Mouse (Mus musculus): ENCODE measurements around the gene Postn. TPM values are rescaled to one million over a fixed set of nuclear protein-coding genes. Genes with fewer than 3 reads are reported as not detected.

The Postn gene
- total RNA-seq, 2 experiments from 2014 or later: 376 to 462 TPM

- no peak for DNase-seq (ENCODE audit: low spot score in 2 of 2)
Measured at GRCm38 (mm10) chr3:54414386-54414785, 53.5 kb downstream of the Postn start.

GRCm38 (mm10) chr3:54417833-54418386 lies 57.0 kb downstream of the Postn start:
- no peak for DNase-seq (ENCODE audit: low spot score in 2 of 2)

DNA sequence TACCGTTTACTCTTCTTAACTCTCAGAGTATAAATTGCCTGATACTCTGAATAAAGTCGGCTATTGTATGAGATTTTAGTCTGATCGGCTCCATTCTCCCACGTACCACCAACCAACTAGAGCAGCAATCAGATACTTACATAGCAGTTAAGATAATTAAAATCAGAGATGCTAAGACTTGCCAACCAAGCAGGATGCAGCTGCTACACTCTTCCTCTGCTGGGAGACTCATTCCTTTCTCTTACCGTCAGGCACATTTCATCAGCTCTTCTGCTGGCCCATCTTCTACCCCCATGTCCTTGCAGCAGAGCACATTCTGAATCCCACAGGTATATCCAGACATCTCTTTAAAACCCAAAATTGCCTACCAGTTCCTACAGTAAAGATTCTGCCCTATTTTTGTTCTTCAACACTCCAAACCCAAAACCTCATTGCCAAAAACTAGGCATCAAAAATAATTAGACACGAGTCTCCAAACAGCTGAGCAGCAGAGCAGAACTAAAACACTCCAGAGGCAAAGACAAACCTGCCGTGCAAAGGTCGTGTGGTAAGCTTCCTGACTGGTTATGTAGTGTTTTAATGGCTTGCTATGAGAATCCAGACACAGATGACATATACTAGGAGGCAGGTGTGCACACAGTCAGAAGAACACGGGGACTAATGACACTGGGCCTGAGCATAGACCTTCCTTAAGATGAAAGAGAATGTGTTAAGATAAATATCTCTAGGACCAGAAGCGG lies 59.5 kb downstream of the Postn start:
- DNase-seq (ENCODE audit: low spot score in 2 of 2): no peak

DNA sequence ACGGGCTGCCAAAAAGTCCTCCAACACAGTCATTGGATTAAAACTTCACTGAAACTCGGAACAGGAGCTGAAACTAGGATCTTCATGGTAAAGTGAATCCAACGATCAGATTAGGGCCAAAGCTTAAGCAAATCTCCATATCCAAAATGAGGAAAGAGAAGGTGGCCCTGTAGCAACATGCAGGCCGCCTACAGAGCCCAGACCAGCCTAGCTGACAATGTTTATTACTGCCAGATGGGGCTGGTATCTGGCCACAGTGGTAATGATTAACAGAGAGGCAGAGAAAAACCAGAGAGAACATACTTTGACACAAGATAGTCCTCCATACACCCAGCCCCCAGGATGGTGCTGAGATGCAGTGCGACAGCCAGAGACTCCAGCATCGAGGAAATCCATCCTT lies 60.1 kb downstream of the Postn start:
- DNase-seq (ENCODE audit: low spot score in 2 of 2): no peak

DNA sequence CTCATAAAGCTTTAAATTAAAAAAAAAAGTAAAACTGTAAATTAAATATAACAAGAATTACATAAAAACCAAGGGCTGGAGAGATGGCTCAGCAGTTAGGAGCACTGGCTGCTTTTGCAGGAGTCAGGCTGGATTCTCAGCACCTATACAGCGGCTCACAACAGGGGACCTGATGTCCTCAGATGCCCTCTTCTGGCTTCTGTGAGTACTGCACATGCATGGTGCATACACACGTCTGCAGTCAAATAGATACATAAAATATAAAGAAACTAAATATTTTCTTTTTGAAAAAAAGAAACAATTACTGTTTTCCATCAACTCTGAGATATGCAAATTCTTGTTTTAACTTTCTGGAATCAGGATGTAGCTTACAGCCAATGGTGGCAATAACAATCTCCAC lies 60.8 kb downstream of the Postn start:
- no peak for DNase-seq (ENCODE audit: low spot score in 2 of 2)

GRCm38 (mm10) chr3:54424146-54424545 lies 63.2 kb downstream of the Postn start:
- DNase-seq (ENCODE audit: low spot score in 2 of 2): no peak

DNA sequence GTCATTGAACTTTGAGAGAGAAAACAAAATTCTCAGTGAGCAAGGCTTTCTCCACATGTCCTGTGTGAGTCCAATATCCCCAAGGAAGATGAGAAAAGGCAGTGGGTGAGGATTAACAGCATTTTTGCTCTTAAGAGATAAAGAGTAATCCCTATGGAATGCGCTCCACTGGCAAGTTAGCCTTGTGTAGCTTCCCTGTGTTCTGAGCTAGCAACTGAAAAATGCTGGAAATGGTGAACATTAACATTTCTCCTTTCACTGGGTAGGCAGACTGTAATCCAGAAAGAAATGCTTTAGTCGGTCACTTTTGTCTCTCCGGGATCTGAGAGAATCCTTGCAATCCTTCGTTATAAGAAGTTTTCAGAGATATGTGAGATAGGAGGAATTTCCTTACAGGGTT lies 70.8 kb downstream of the Postn start:
- no peak for DNase-seq (ENCODE audit: low spot score in 2 of 2)

GRCm38 (mm10) chr3:54432167-54432566 lies 71.3 kb downstream of the Postn start:
- no peak for DNase-seq (ENCODE audit: low spot score in 2 of 2)

- no peak for DNase-seq (ENCODE audit: low spot score in 2 of 2)
Measured at GRCm38 (mm10) chr3:54432605-54433004, 71.7 kb downstream of the Postn start.

DNA sequence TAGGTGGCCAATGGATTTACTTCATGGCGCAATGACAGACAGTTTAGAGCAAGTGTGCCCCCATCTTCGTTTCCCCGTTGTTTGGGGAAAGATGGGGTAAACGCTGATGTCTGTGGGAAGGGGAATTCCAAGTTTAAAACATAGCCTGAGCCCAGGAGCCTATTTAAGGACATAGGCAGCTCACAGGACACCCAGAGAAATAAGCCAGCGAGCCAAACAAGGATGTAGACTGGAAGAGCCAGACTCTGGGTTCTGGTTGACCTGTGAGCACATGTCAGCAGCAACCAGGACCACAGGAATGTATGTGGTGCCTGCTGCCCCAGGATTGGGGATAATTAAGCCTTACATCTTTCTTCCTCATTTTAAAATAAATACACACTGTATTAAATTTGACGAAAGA lies 73.7 kb downstream of the Postn start:
- no peak for DNase-seq (ENCODE audit: low spot score in 2 of 2)

DNA sequence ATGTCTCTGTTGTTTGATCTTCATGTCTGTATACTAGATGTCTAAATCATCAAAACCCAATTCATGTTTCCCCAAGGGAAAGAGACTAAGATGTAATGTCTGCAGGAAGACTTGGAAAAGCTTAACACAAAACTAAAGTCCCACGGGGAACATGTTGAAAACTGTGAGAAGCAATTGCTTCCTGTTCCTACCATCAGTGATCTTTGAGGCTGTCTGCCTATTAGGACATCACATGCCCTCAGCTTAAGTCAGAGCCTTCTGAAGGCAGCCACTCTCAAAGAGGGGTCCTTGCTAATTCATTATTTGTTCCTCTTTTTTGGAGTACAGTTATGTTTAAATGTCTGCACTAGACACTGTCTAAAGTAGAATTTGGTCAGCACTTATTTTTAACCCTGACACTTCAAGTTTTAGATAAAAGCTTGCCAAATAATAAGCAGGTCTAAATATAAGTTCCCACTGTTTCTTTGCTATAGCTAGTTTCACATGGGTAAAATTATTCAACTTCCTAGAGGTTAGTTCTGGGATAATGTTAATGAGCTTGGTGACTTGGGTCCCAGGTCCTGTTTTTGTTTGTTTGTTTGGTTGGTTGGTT lies 75.6 kb downstream of the Postn start:
- no peak for DNase-seq (ENCODE audit: low spot score in 2 of 2)

Other genes starting within 250 kb of the Postn start
- gene Trpc4, start 205.1 kb upstream of the Postn start, total RNA-seq (2021): 1 to 10 TPM in 1 of 2 experiments, under 1 TPM in 1; 0.79 to 1.0 TPM